Mouse (Mus musculus): Measurements from ENCODE around the gene Slc8a2. TPM values are rescaled to one million over a fixed set of nuclear protein-coding genes. Genes with fewer than 3 reads are reported as not detected.

The Slc8a2 gene
- total RNA-seq (2023): not detected

GRCm38 (mm10) chr7:16129421-16129845 is at the start of gene Slc8a2:
Gene Slc8a2 (plus strand): TSS chr7:16129826.

GRCm38 (mm10) chr7:16098021-16099017 is 31.3 kb upstream of the Slc8a2 start, which contains the start of gene Napa:
Gene Napa (plus strand): TSS chr7:16098458.

GRCm38 (mm10) chr7:16119569-16120261 is 9.9 kb upstream of the Slc8a2 start, which contains the start of gene Kptn:
Gene Kptn (plus strand): TSS chr7:16119895.

GRCm38 (mm10) chr7:16174597-16175541 is 45.2 kb downstream of the Slc8a2 start, which contains the start of gene Meis3:
Gene Meis3 (plus strand): TSS chr7:16175090.

Other genes with a start within 250 kb of the Slc8a2 start
- gene Crx, start 249.9 kb upstream of the Slc8a2 start, total RNA-seq (2023): not detected
- gene Crxos, start 247.2 kb upstream of the Slc8a2 start, total RNA-seq (2023): not detected
- gene Selenow, start 207.4 kb upstream of the Slc8a2 start, total RNA-seq (2023): 10 to 100 TPM; 31.4 to 34.4 TPM
- gene Nop53, start 183.8 kb upstream of the Slc8a2 start, total RNA-seq (2023): 100 to 1,000 TPM; 141 to 146 TPM
- under 1 TPM; 0.24 to 0.53 TPM for gene Ehd2, start 162.3 kb upstream of the Slc8a2 start, total RNA-seq (2023)
- 10 to 100 TPM; 24.9 to 29.6 TPM for gene Bicra, start 81.9 kb upstream of the Slc8a2 start, total RNA-seq (2023)
- under 1 TPM; 0.28 to 0.40 TPM for gene Zfp541, start 68.0 kb upstream of the Slc8a2 start, total RNA-seq (2023)
- 100 to 1,000 TPM; 121 to 141 TPM for gene Napa, start 31.4 kb upstream of the Slc8a2 start, total RNA-seq (2023)
- 10 to 100 TPM; 15.0 to 19.8 TPM for gene Kptn, start 9.9 kb upstream of the Slc8a2 start, total RNA-seq (2023)
- under 1 TPM in 1 of 2 experiments, not detected in 1; 0.31 TPM for gene Meis3, start 45.3 kb downstream of the Slc8a2 start, total RNA-seq (2023)
- 10 to 100 TPM; 21.4 to 24.2 TPM for gene Dhx34, start 92.2 kb downstream of the Slc8a2 start, total RNA-seq (2023)
- gene C5ar2, start 114.3 kb downstream of the Slc8a2 start, total RNA-seq (2023): 10 to 100 TPM; 24.0 to 25.0 TPM
- 100 to 1,000 TPM; 318 to 350 TPM for gene C5ar1, start 129.7 kb downstream of the Slc8a2 start, total RNA-seq (2023)
- 10 to 100 TPM; 11.0 to 12.4 TPM for gene Inafm1, start 143.8 kb downstream of the Slc8a2 start, total RNA-seq (2023)
- 100 to 1,000 TPM; 134 to 171 TPM for gene Ccdc9, start 157.0 kb downstream of the Slc8a2 start, total RNA-seq (2023)
- gene Bbc3, start 178.6 kb downstream of the Slc8a2 start, total RNA-seq (2023): 10 to 100 TPM; 24.8 to 27.5 TPM